In genomic region chr13:30358456-30359168, GRCm38 (mm10) we compare ENCODE assay signal across 11 mouse cellular contexts. TPM values are rescaled to one million over a fixed set of nuclear protein-coding genes. Genes with fewer than 3 reads are reported as not detected.
DNase-seq lines count a peak whose midpoint lies in the region; ATAC-seq and TF ChIP-seq lines count a peak whose summit lies in the region.
"Had no signal": no experiment of that assay in that cellular context is flagged by ENCODE, and none has a peak within 500 bp of the region (broad histone marks: within the 10 kb centered on the region; RNA-seq: fewer than 3 reads in every experiment).

No protein-coding gene starts in this region.

- H3K9ac ChIP-seq in hindbrain, embryonic 12.5 days = no peak overlapping the region
- H3K9ac ChIP-seq in midbrain, embryonic 13.5 days (replicated peaks) = no peak overlapping the region
- H3K9ac ChIP-seq: embryonic facial prominence, embryonic 15.5 days; liver, embryonic 15.5 days had no signal

- no peaks in the 10 kb centered on the region for H3K27me3 ChIP-seq in hindbrain, embryonic 10.5 days (ENCODE audit: insufficient read depth, poor library complexity, severe bottlenecking)
- H3K27me3 ChIP-seq in hindbrain, embryonic 12.5 days = no peaks in the 10 kb centered on the region
- H3K27me3 ChIP-seq in midbrain, embryonic 13.5 days = no peaks in the 10 kb centered on the region
- H3K27me3 ChIP-seq in forebrain, embryonic 10.5 days (ENCODE audit: poor library complexity, severe bottlenecking) = no peaks in the 10 kb centered on the region
- H3K27me3 ChIP-seq: embryonic facial prominence, embryonic 15.5 days; liver, embryonic 15.5 days had no signal

- DNase-seq in hindbrain, embryonic 10.5 days (ENCODE audit: low spot score) = peak; percentile 20
- DNase-seq in lung, adult 2 months = no peak
- DNase-seq in lung, postnatal 36 days = no peak
- DNase-seq in NIH3T3 (ENCODE audit: low read depth) = peak; percentile 7
- DNase-seq in retina, embryonic 14.5 days (ENCODE audit: low spot score) = peak; percentile 43
- no peak for DNase-seq in forebrain, embryonic 10.5 days (ENCODE audit: extremely low spot score, low spot score)
- DNase-seq: thymus, postnatal 36 days had no signal

- no peak overlapping the region for H3K27ac ChIP-seq in hindbrain, embryonic 10.5 days
- no peak overlapping the region for H3K27ac ChIP-seq in hindbrain, embryonic 12.5 days
- no peak overlapping the region for H3K27ac ChIP-seq in midbrain, embryonic 13.5 days
- no peak overlapping the region for H3K27ac ChIP-seq in forebrain, embryonic 10.5 days
- H3K27ac ChIP-seq: embryonic facial prominence, embryonic 15.5 days; liver, embryonic 15.5 days had no signal

- no peak overlapping the region for H3K4me2 ChIP-seq in hindbrain, embryonic 12.5 days (replicated peaks)
- H3K4me2 ChIP-seq in midbrain, embryonic 13.5 days (replicated peaks) = no peak overlapping the region
- H3K4me2 ChIP-seq: embryonic facial prominence, embryonic 15.5 days; liver, embryonic 15.5 days had no signal

- TF ChIP-seq CTCF in lung, adult 2 months (IDR thresholded peaks at IDR 0.05; ENCODE audit: insufficient read depth, low read length) = 0 out of 2 replicates have a peak, but pooled peaks have one; percentile 4

- no peaks in the 10 kb centered on the region for H3K36me3 ChIP-seq in hindbrain, embryonic 10.5 days
- no peaks in the 10 kb centered on the region for H3K36me3 ChIP-seq in hindbrain, embryonic 12.5 days
- H3K36me3 ChIP-seq in midbrain, embryonic 13.5 days = no peaks in the 10 kb centered on the region
- no peaks in the 10 kb centered on the region for H3K36me3 ChIP-seq in forebrain, embryonic 10.5 days (replicated peaks)
- H3K36me3 ChIP-seq: embryonic facial prominence, embryonic 15.5 days; liver, embryonic 15.5 days had no signal

- H3K4me3 ChIP-seq in hindbrain, embryonic 10.5 days = no peak overlapping the region
- no peak overlapping the region for H3K4me3 ChIP-seq in hindbrain, embryonic 12.5 days
- no peak overlapping the region for H3K4me3 ChIP-seq in lung, adult 2 months (replicated peaks; ENCODE audit: extremely low read depth, low read depth, low read length)
- no peak overlapping the region for H3K4me3 ChIP-seq in midbrain, embryonic 13.5 days (replicated peaks)
- H3K4me3 ChIP-seq in forebrain, embryonic 10.5 days = no peak overlapping the region
- H3K4me3 ChIP-seq: embryonic facial prominence, embryonic 15.5 days; liver, embryonic 15.5 days had no signal

- H3K4me1 ChIP-seq in hindbrain, embryonic 10.5 days (replicated peaks) = no peaks in the 10 kb centered on the region
- no peaks in the 10 kb centered on the region for H3K4me1 ChIP-seq in hindbrain, embryonic 12.5 days
- H3K4me1 ChIP-seq in lung, adult 2 months (ENCODE audit: control insufficient read depth, insufficient read depth, low read length) = no peaks in the 10 kb centered on the region
- no peaks in the 10 kb centered on the region for H3K4me1 ChIP-seq in midbrain, embryonic 13.5 days (replicated peaks)
- no peaks in the 10 kb centered on the region for H3K4me1 ChIP-seq in forebrain, embryonic 10.5 days
- H3K4me1 ChIP-seq: embryonic facial prominence, embryonic 15.5 days had no signal

- WGBS in hindbrain, embryonic 10.5 days = 73% methylated on average over 4 of the region's 4 CpGs
- WGBS in hindbrain, embryonic 12.5 days = 74% methylated on average over 4 of the region's 4 CpGs
- 50% methylated on average over 4 of the region's 4 CpGs for WGBS in lung, adult 2 months
- 75% methylated on average over 4 of the region's 4 CpGs for WGBS in midbrain, embryonic 13.5 days
- 81% methylated on average over 4 of the region's 4 CpGs for WGBS in forebrain, embryonic 10.5 days

- TF ChIP-seq POLR2A in lung, adult 2 months (IDR thresholded peaks at IDR 0.05; ENCODE audit: borderline replicate concordance, extremely low read depth, low read depth, low read length) = no peak

- no peak for ATAC-seq in hindbrain, embryonic 12.5 days (ENCODE audit: low FRiP score)
- no peak for ATAC-seq in midbrain, embryonic 13.5 days

- no peaks in the 10 kb centered on the region for H3K9me3 ChIP-seq in hindbrain, embryonic 10.5 days
- H3K9me3 ChIP-seq in hindbrain, embryonic 12.5 days (replicated peaks) = no peaks in the 10 kb centered on the region
- no peaks in the 10 kb centered on the region for H3K9me3 ChIP-seq in midbrain, embryonic 13.5 days
- H3K9me3 ChIP-seq in forebrain, embryonic 10.5 days = no peaks in the 10 kb centered on the region
- H3K9me3 ChIP-seq: embryonic facial prominence, embryonic 15.5 days; liver, embryonic 15.5 days had no signal

RNA-seq across cellular contexts. Expression of gene Agtr1a, which starts 22.4 kb away (rescaled TPM):
- 0.98 and 1.5 TPM in 2 replicates for polyA plus RNA-seq in hindbrain, embryonic 10.5 days (2016; fragmentation: Nextera tagmentation; extraction: Ambion mirVana)
- polyA plus RNA-seq in hindbrain, embryonic 12.5 days (2016; fragmentation: Nextera tagmentation; extraction: Ambion mirVana) = 2.3 TPM in 2 replicates
- polyA plus RNA-seq in lung, adult 2 months (2012; rRNA removed) = 19.5 and 20.7 TPM in 2 replicates
- 0.36 and 0.58 TPM in 2 replicates for polyA plus RNA-seq in midbrain, embryonic 13.5 days (2015; fragmentation: Nextera tagmentation; extraction: Ambion mirVana)
- polyA plus RNA-seq in forebrain, embryonic 10.5 days (2016; fragmentation: Nextera tagmentation; extraction: Ambion mirVana) = 1.5 and 1.6 TPM in 2 replicates

Comparison
In these comparisons a context has a peak if more than half of its experiments do, and no peak if none do; other contexts are left out.
1. DNase-seq: peak in hindbrain, embryonic 10.5 days (single experiment), NIH3T3 (single experiment) and retina, embryonic 14.5 days (single experiment); none in lung, adult 2 months (single experiment), lung, postnatal 36 days (single experiment) and forebrain, embryonic 10.5 days (single experiment).